Mouse (Mus musculus) megakaryocyte, embryonic 14.5 days (primary cell): ENCODE data around the gene Ncaph2. TPM values are rescaled to one million over a fixed set of nuclear protein-coding genes. Genes with fewer than 3 reads are reported as not detected.

Experiments
- H3K27me3 ChIP-seq: replicated peaks from 2 replicates; pipeline ENCODE3; 2012; ENCODE audit warnings: inconsistent platforms
- H3K36me3 ChIP-seq: replicated peaks from 2 replicates; pipeline ENCODE3; 2012; ENCODE audit warnings: low read length, inconsistent platforms, mixed read lengths
- H3K4me1 ChIP-seq: 2 replicates; pipeline ENCODE4 v1.6.1; 2012; ENCODE audit warnings: inconsistent platforms
- H3K4me3 ChIP-seq: replicated peaks from 2 replicates; pipeline ENCODE3; 2012; ENCODE audit warnings: moderate library complexity, mild to moderate bottlenecking, inconsistent platforms
- H3K9me3 ChIP-seq: 2 replicates; pipeline ENCODE4 v1.6.1; 2012; ENCODE audit warnings: inconsistent platforms
- FLI1 ChIP-seq: IDR thresholded peaks from 2 replicates; pipeline ENCODE4 v1.6.1; 2012; ENCODE audit warnings: low read length, inconsistent platforms, mixed read lengths
- GATA1 ChIP-seq: IDR thresholded peaks from 3 replicates; pipeline ENCODE4 v1.6.1; 2012; ENCODE audit warnings: mixed read lengths, low read length, inconsistent platforms, borderline replicate concordance
- polyA plus RNA-seq: library from polyadenylated mRNA; stranded (reverse); fragments of >175 nt; gene quantifications from 2 replicates; pipeline ENCODE4 v1.2.3, GENCODE M21; 2012; ENCODE audit warnings: low replicate concordance; ENCODE audit not compliant: insufficient read depth

Ncaph2 gene
- polyA plus RNA-seq, 1 experiment: 44.6 TPM

GRCm38 (mm10) chr15:89316146-89316545 is 39.4 kb upstream of the Ncaph2 start:
- Histone ChIP-seq H3K9me3 (no peaks in the 10 kb centered on the region), H3K36me3 (peaks cover 5% of the 10 kb centered on the region), H3K27me3 (no peaks in the 10 kb centered on the region), H3K4me1 (peaks cover 54% of the 10 kb centered on the region), H3K4me3 (peak overlapping the region; percentile 100)
- TF ChIP-seq GATA1 (no peak), FLI1 (no peak)

- no peaks in the 10 kb centered on the region for H3K9me3 ChIP-seq
- H3K36me3 ChIP-seq: no peaks in the 10 kb centered on the region
- TF ChIP-seq GATA1 (peak; percentile 84; the same call in 2 of the 3 replicates), FLI1 (no peak)
- H3K27me3 ChIP-seq: peaks cover 34% of the 10 kb centered on the region
- H3K4me3 ChIP-seq: peak overlapping the region; percentile 69
- peaks cover 36% of the 10 kb centered on the region for H3K4me1 ChIP-seq
These were observed 34.3 kb upstream of the Ncaph2 start for GRCm38 (mm10) chr15:89321264-89321663.

- TF ChIP-seq FLI1: no peak
- no peak for TF ChIP-seq GATA1
- Histone ChIP-seq H3K27me3 (peaks cover 44% of the 10 kb centered on the region), H3K4me1 (peaks cover 35% of the 10 kb centered on the region), H3K4me3 (peak within 1 kb of the TSS; percentile 85), H3K36me3 (no peaks in the 10 kb centered on the region), H3K9me3 (no peaks in the 10 kb centered on the region)
These were observed 32.6 kb upstream of the Ncaph2 start, which contains the start of gene Adm2 for GRCm38 (mm10) chr15:89322670-89323522. Gene Adm2 (plus strand): TSS chr15:89322720.

- H3K4me1 ChIP-seq: peaks cover 35% of the 10 kb centered on the region
- peaks cover 47% of the 10 kb centered on the region for H3K27me3 ChIP-seq
- no peak overlapping the region for H3K4me3 ChIP-seq
- no peaks in the 10 kb centered on the region for H3K36me3 ChIP-seq
- TF ChIP-seq GATA1: no peak
- TF ChIP-seq FLI1: no peak
- H3K9me3 ChIP-seq: no peaks in the 10 kb centered on the region
These were observed 31.9 kb upstream of the Ncaph2 start for GRCm38 (mm10) chr15:89323656-89324055.

DNA sequence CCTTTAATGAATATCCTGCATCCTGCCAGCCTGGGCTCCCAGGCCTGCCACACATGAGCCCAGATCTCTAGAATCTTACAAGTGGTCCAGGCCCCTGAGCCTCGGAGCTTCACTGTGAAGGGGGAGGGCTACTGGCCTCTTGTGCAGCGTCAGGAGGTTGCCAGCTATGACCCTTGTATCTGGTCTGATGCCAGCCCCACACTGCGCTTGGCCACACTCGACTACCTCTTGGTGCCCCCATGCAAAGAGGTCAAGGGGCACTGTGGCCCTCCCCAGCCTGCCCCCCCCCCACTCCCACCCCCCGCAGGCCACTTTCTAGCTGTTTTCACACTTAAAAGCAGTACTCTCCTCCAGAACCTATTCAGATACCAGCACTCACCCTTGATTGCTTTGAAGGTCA is 29.1 kb upstream of the Ncaph2 start:
- TF ChIP-seq GATA1: no peak
- TF ChIP-seq FLI1: no peak
- H3K4me1 ChIP-seq: peaks cover 23% of the 10 kb centered on the region
- peaks cover 47% of the 10 kb centered on the region for H3K27me3 ChIP-seq
- no peaks in the 10 kb centered on the region for H3K36me3 ChIP-seq
- no peak overlapping the region for H3K4me3 ChIP-seq
- H3K9me3 ChIP-seq: no peaks in the 10 kb centered on the region

DNA sequence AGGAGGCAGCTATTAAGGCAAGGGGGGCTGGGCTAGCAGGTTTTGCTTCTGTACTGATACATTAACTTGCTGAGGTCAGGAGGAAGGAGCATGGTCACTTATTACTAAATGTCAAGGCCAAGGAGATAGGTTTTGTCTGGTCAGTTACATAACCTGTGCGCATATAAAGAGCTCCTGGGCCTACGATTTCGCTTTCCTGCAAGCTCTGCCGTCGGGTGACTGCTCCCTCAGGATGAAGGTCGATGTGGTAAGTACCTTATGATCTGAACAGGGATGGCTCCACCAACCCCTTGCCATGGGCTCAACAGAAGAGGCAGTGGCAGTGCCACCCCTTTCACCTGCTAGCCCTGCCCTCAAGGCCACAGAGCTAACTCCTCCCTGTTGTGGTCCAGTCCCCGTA is 21.2 kb upstream of the Ncaph2 start, which contains the start of gene Miox:
Gene Miox (plus strand): TSS at position 128 of the 400 bp plus-strand sequence.
- Histone ChIP-seq H3K27me3 (peaks cover 33% of the 10 kb centered on the region), H3K36me3 (no peaks in the 10 kb centered on the region), H3K9me3 (no peaks in the 10 kb centered on the region), H3K4me3 (no peak within 1 kb of the TSS), H3K4me1 (no peaks in the 10 kb centered on the region)
- TF ChIP-seq GATA1 (no peak), FLI1 (no peak)

- Histone ChIP-seq H3K27me3 (peaks cover 33% of the 10 kb centered on the region), H3K4me1 (peaks cover 6% of the 10 kb centered on the region; the same call in 1 of the 2 replicates), H3K4me3 (no peak overlapping the region), H3K36me3 (no peaks in the 10 kb centered on the region), H3K9me3 (no peaks in the 10 kb centered on the region)
- no peak for TF ChIP-seq FLI1
- no peak for TF ChIP-seq GATA1
These were observed 20.6 kb upstream of the Ncaph2 start for GRCm38 (mm10) chr15:89334774-89335537.

DNA sequence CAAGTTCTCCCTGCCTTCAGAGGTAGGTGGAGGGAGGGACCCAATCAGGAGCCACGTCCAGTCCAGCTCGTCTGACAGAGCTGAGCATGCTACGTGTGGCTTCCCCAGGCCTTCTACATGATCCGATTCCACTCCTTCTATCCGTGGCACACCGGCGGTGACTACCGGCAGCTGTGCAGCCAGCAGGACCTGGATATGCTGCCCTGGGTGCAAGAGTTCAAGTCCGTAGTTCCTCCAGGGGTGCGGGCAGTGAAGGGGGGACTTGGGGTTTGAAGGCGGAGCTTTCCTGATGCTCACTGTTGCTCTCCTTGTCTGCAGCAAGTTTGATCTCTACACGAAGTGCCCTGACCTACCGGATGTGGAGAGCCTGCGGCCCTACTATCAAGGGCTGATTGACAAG is 19.1 kb upstream of the Ncaph2 start:
- Histone ChIP-seq H3K4me1 (peaks cover 8% of the 10 kb centered on the region), H3K4me3 (no peak overlapping the region), H3K9me3 (no peaks in the 10 kb centered on the region), H3K27me3 (peaks cover 36% of the 10 kb centered on the region), H3K36me3 (no peaks in the 10 kb centered on the region)
- no peak for TF ChIP-seq FLI1
- no peak for TF ChIP-seq GATA1

GRCm38 (mm10) chr15:89339696-89340095 is 15.8 kb upstream of the Ncaph2 start:
- no peaks in the 10 kb centered on the region for H3K9me3 ChIP-seq
- H3K4me3 ChIP-seq: no peak overlapping the region
- H3K27me3 ChIP-seq: peaks cover 28% of the 10 kb centered on the region
- H3K36me3 ChIP-seq: no peaks in the 10 kb centered on the region
- TF ChIP-seq FLI1 (no peak), GATA1 (no peak)
- peaks cover 8% of the 10 kb centered on the region for H3K4me1 ChIP-seq

- peaks cover 24% of the 10 kb centered on the region for H3K27me3 ChIP-seq
- no peaks in the 10 kb centered on the region for H3K36me3 ChIP-seq
- H3K4me3 ChIP-seq: no peak overlapping the region
- H3K4me1 ChIP-seq: peaks cover 8% of the 10 kb centered on the region
- H3K9me3 ChIP-seq: no peaks in the 10 kb centered on the region
- TF ChIP-seq FLI1 (no peak), GATA1 (no peak)
These were observed 15.4 kb upstream of the Ncaph2 start for GRCm38 (mm10) chr15:89340136-89340535.
